Mouse (Mus musculus): ENCODE data around the gene Rpl13. TPM values are rescaled to one million over a fixed set of nuclear protein-coding genes. Genes with fewer than 3 reads are reported as not detected.

The Rpl13 gene
- polyA plus RNA-seq, 1 experiment from 2014 or later = 1,086 TPM

DNA sequence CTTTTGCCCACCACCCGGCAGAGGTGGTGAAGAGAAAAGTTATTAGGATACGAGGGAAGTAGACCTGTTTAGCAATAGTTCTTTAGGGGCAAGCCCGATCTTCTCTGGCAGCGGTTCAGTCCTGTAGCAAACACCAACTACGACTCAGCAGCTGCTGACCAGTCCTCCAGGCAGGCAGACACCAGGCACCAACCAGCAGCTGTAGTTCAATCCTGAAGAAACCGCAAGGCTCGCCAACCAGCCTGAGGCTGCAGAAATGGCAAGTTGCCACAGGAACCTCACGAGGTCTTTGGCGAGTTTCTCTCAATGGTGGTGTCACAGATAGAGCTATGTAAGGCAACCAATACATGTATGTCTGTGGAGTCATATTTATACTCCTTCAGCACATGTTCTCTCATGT, 10.7 kb downstream of the Rpl13 start:
- H3K27me3 ChIP-seq (replicated peaks; ENCODE audit: insufficient read depth, low read length) = peaks cover 10% of the 10 kb centered on the region; the same call in 1 of the 2 replicates
- H3K36me3 ChIP-seq (ENCODE audit: insufficient read depth, low read length) = no peaks in the 10 kb centered on the region
- no peak overlapping the region for H3K4me2 ChIP-seq (replicated peaks; ENCODE audit: low read depth, low read length)
- H3K27ac ChIP-seq (ENCODE audit: low read length) = no peak overlapping the region
- no peaks in the 10 kb centered on the region for H3K9me3 ChIP-seq (ENCODE audit: low read length)
- H3K9ac ChIP-seq (replicated peaks; ENCODE audit: low read depth) = no peak overlapping the region
- H3K4me1 ChIP-seq (ENCODE audit: insufficient read depth, low read depth, low read length) = peaks cover 17% of the 10 kb centered on the region
- DNase-seq (ENCODE audit: low spot score) (no peak), ATAC-seq (no peak)
- no peak for TF ChIP-seq CTCF (IDR thresholded peaks at IDR 0.05)
- 59% methylated on average over 9 of the region's 9 CpGs for WGBS
- H3K4me3 ChIP-seq (ENCODE audit: low read depth, low read length) = no peak overlapping the region

DNA sequence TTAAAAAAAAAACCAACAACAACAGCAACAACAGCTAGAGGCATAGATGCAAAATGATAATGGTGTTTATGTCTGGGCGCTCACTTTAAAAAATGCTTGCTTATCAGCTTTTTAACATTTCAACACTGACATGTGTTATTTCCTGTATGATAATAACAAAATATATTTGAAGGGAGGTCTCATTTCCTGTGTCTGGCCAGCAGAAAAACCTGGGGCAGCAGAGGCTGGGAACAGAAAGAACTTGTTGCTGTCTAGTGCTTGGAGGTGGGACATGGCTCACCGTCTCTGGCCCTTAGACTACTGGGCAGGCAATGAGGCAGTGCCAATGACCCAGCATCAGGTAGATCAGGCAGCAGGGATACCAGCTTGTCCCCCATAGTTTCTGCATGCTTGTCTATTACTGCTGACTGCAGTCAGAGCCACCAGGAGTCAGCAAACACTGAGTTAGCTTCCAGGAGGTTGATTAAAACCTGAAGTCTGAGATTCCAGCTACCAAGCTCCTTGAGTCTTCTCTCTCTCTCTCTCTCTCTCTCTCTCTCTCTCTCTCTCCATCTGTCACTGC, 11.8 kb downstream of the Rpl13 start:
- H3K36me3 ChIP-seq (ENCODE audit: insufficient read depth, low read length) = no peaks in the 10 kb centered on the region
- H3K27ac ChIP-seq (ENCODE audit: low read length) = no peak overlapping the region
- H3K4me1 ChIP-seq (ENCODE audit: insufficient read depth, low read depth, low read length) = peaks cover 18% of the 10 kb centered on the region
- 26% methylated on average over 2 of the region's 2 CpGs for WGBS
- peaks cover 14% of the 10 kb centered on the region; the same call in 1 of the 2 replicates for H3K27me3 ChIP-seq (replicated peaks; ENCODE audit: insufficient read depth, low read length)
- H3K9me3 ChIP-seq (ENCODE audit: low read length) = no peaks in the 10 kb centered on the region
- TF ChIP-seq EP300 (IDR thresholded peaks at IDR 0.05) (peak; percentile 78), CTCF (IDR thresholded peaks at IDR 0.05) (peak; percentile 52)
- peak; percentile 59 for DNase-seq (ENCODE audit: low spot score)
- no peak overlapping the region for H3K9ac ChIP-seq (replicated peaks; ENCODE audit: low read depth)
- no peak overlapping the region for H3K4me3 ChIP-seq (ENCODE audit: low read depth, low read length)
- no peak overlapping the region for H3K4me2 ChIP-seq (replicated peaks; ENCODE audit: low read depth, low read length)
- ATAC-seq = peak; percentile 13; the same call in 1 of the 2 replicates

- no peak for DNase-seq (ENCODE audit: low spot score)
- no peak overlapping the region for H3K4me3 ChIP-seq (ENCODE audit: low read depth, low read length)
- H3K9ac ChIP-seq (replicated peaks; ENCODE audit: low read depth) = no peak overlapping the region
- H3K4me2 ChIP-seq (replicated peaks; ENCODE audit: low read depth, low read length) = no peak overlapping the region
- H3K36me3 ChIP-seq (ENCODE audit: insufficient read depth, low read length) = no peaks in the 10 kb centered on the region
- TF ChIP-seq EP300 (IDR thresholded peaks at IDR 0.05) (no peak), CTCF (IDR thresholded peaks at IDR 0.05) (no peak)
- H3K27me3 ChIP-seq (replicated peaks; ENCODE audit: insufficient read depth, low read length) = peaks cover 14% of the 10 kb centered on the region; the same call in 1 of the 2 replicates
- H3K27ac ChIP-seq (ENCODE audit: low read length) = no peak overlapping the region
- 14% methylated on average over 3 of the region's 3 CpGs for WGBS
- H3K9me3 ChIP-seq (ENCODE audit: low read length) = no peaks in the 10 kb centered on the region
- H3K4me1 ChIP-seq (ENCODE audit: insufficient read depth, low read depth, low read length) = peaks cover 18% of the 10 kb centered on the region
- no peak for ATAC-seq
These were observed 12.5 kb downstream of the Rpl13 start for GRCm38 (mm10) chr8:123114644-123115043.

GRCm38 (mm10) chr8:123117127-123117731, 15.1 kb downstream of the Rpl13 start, which contains the start of gene Cpne7:
TSS of gene Cpne7 (plus strand) at chr8:123117374.
- DNase-seq (ENCODE audit: low spot score) (no peak), ATAC-seq (peak; percentile 42)
- Histone ChIP-seq H3K4me3 (ENCODE audit: low read depth, low read length) (peak within 1 kb of the TSS; percentile 38), H3K4me2 (replicated peaks; ENCODE audit: low read depth, low read length) (peak within 1 kb of the TSS; percentile 76), H3K4me1 (ENCODE audit: insufficient read depth, low read depth, low read length) (peaks cover 15% of the 10 kb centered on the region), H3K27me3 (replicated peaks; ENCODE audit: insufficient read depth, low read length) (peaks cover 14% of the 10 kb centered on the region; the same call in 1 of the 2 replicates), H3K27ac (ENCODE audit: low read length) (no peak within 1 kb of the TSS), H3K9me3 (ENCODE audit: low read length) (no peaks in the 10 kb centered on the region), H3K9ac (replicated peaks; ENCODE audit: low read depth) (no peak within 1 kb of the TSS), H3K36me3 (ENCODE audit: insufficient read depth, low read length) (no peaks in the 10 kb centered on the region)
- 2% methylated on average over 51 of the region's 51 CpGs for WGBS
- TF ChIP-seq EP300 (IDR thresholded peaks at IDR 0.05) (no peak), CTCF (IDR thresholded peaks at IDR 0.05) (no peak)

DNA sequence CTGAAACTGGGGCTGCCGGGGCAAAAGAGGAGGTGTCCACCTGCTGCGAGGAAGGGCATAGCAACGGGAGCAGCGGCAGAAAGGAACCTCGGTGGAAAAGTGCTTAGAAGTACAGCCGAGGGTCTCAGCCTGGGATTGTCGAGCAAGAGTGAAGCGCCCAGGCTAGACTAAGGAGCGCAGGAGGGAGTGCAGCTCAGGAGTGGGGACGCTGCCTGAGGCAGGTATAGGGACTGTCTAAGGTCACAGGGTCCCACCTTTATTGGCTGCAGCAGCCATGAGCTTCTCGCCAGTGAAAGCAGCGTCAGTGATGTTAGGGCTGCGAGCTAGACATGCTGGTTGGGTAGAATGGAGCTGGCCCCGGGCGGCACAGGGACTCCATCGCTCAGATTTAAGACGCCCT, 15.6 kb downstream of the Rpl13 start:
- H3K4me1 ChIP-seq (ENCODE audit: insufficient read depth, low read depth, low read length) = peaks cover 15% of the 10 kb centered on the region
- peak overlapping the region; percentile 76 for H3K4me2 ChIP-seq (replicated peaks; ENCODE audit: low read depth, low read length)
- WGBS = 3% methylated on average over 17 of the region's 17 CpGs
- TF ChIP-seq CTCF (IDR thresholded peaks at IDR 0.05) (no peak), EP300 (IDR thresholded peaks at IDR 0.05) (no peak)
- no peak overlapping the region for H3K27ac ChIP-seq (ENCODE audit: low read length)
- no peak overlapping the region for H3K9ac ChIP-seq (replicated peaks; ENCODE audit: low read depth)
- no peaks in the 10 kb centered on the region for H3K36me3 ChIP-seq (ENCODE audit: insufficient read depth, low read length)
- DNase-seq (ENCODE audit: low spot score) = no peak
- no peak for ATAC-seq
- H3K9me3 ChIP-seq (ENCODE audit: low read length) = no peaks in the 10 kb centered on the region
- peaks cover 14% of the 10 kb centered on the region; the same call in 1 of the 2 replicates for H3K27me3 ChIP-seq (replicated peaks; ENCODE audit: insufficient read depth, low read length)
- H3K4me3 ChIP-seq (ENCODE audit: low read depth, low read length) = peak overlapping the region; percentile 38

DNA sequence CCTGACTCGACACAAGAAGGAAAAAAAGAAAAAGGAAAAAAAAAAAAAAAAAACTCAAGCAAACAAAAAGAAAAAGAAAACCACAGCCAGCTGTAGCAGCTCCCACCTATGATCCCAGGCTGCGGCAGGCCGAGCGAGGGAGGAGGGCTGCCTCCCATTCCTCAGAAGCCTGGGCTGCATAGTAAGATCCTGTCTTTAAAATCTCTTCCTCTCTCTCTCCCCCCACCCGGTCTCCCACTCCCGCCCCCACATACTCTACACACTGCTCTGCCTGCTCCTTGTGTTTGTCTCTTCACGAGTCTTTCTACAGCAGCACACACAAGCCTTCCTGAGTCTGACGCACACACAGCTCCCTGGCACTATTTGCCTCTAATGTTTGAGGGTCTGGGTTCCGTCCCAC, 19.9 kb downstream of the Rpl13 start:
- no peaks in the 10 kb centered on the region for H3K9me3 ChIP-seq (ENCODE audit: low read length)
- DNase-seq (ENCODE audit: low spot score) (no peak), ATAC-seq (no peak)
- WGBS = 52% methylated on average over 9 of the region's 9 CpGs
- H3K27ac ChIP-seq (ENCODE audit: low read length) = no peak overlapping the region
- H3K36me3 ChIP-seq (ENCODE audit: insufficient read depth, low read length) = no peaks in the 10 kb centered on the region
- H3K4me2 ChIP-seq (replicated peaks; ENCODE audit: low read depth, low read length) = no peak overlapping the region
- H3K4me1 ChIP-seq (ENCODE audit: insufficient read depth, low read depth, low read length) = peaks cover 9% of the 10 kb centered on the region
- no peak overlapping the region for H3K4me3 ChIP-seq (ENCODE audit: low read depth, low read length)
- no peak for TF ChIP-seq CTCF (IDR thresholded peaks at IDR 0.05)
- TF ChIP-seq EP300 (IDR thresholded peaks at IDR 0.05) = no peak
- H3K9ac ChIP-seq (replicated peaks; ENCODE audit: low read depth) = no peak overlapping the region
- peaks cover 13% of the 10 kb centered on the region; the same call in 1 of the 2 replicates for H3K27me3 ChIP-seq (replicated peaks; ENCODE audit: insufficient read depth, low read length)
